ENCODE assay signal across 8 mouse cellular contexts in the genomic region with DNA sequence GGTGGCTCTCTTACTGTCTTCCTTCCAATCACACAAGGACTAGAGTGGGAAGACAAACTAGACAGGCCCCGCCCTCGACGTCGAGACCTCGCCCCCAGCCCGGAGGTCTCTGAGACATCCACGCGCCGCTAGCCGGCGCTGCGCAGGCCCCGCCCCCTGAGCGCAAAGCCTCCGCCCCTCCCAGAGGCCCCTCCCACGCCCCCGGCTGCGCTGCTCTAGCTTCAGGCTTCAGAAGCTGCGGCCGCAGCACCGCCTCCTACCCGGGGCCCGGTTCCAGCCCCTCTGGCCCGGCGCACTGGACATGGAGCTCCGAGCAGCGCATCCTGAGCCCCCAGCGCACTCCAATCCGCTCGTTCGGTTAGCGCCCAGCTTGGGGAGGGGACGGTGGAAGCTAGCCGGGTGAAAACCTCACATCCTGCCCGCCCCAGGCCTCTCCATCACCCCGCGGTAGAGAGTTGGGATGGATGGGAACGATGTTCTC. TPM values are rescaled to one million over a fixed set of nuclear protein-coding genes. Genes with fewer than 3 reads are reported as not detected.
A peak's percentile ranks its signal among the peaks of the same experiment; 100 is the strongest.
DNase-seq lines count a peak whose midpoint lies in the region; ATAC-seq lines count a peak whose summit lies in the region.

A gene (plus strand): TSS at position 225 of the 481 bp plus-strand sequence.

- under 1% methylated on average over 38 of the region's 38 CpGs for WGBS in hindbrain, embryonic 15.5 days
- WGBS in macrophage (ENCODE audit: missing documents): 2% methylated on average over 38 of the region's 38 CpGs

- peak within 1 kb of the TSS; percentile 50 for H3K27ac ChIP-seq in hindbrain, embryonic 15.5 days (replicated peaks)
- H3K27ac ChIP-seq in macrophage: peak within 1 kb of the TSS; percentile 58

- no peaks in the 10 kb centered on the region for H3K27me3 ChIP-seq in hindbrain, embryonic 15.5 days

- H3K9me3 ChIP-seq in hindbrain, embryonic 15.5 days: no peaks in the 10 kb centered on the region

- H3K4me1 ChIP-seq in hindbrain, embryonic 15.5 days (replicated peaks): peaks cover 52% of the 10 kb centered on the region

- H3K36me3 ChIP-seq in hindbrain, embryonic 15.5 days: no peaks in the 10 kb centered on the region
- no peaks in the 10 kb centered on the region for H3K36me3 ChIP-seq in macrophage (ENCODE audit: inconsistent target)

- DNase-seq in ZHBTc4 (ENCODE audit: low read depth, low spot score): peak; percentile 99
- peak; percentile 74 to 90 for DNase-seq in cerebellum, postnatal 4 days (ENCODE audit: low spot score in 2 of 2)
- peak; percentile 90 for DNase-seq in gastrocnemius, adult 18-20 months (ENCODE audit: low spot score)
- DNase-seq in left cerebral cortex, adult 18-20 months (ENCODE audit: low spot score in 2 of 2): peak; percentile 86 to 91
- peak; percentile 93 for DNase-seq in right cerebral cortex, adult 18-20 months
- DNase-seq in urinary bladder, adult 2 months (ENCODE audit: low spot score): peak; percentile 62

- peak within 1 kb of the TSS; percentile 70 for H3K4me2 ChIP-seq in hindbrain, embryonic 15.5 days

- H3K79me2 ChIP-seq in macrophage (ENCODE audit: inconsistent target): peaks cover 25% of the 10 kb centered on the region

- peak within 1 kb of the TSS; percentile 65 for H3K9ac ChIP-seq in hindbrain, embryonic 15.5 days

- H3K4me3 ChIP-seq in hindbrain, embryonic 15.5 days: peak within 1 kb of the TSS; percentile 60
- H3K4me3 ChIP-seq in macrophage (ENCODE audit: inconsistent target): peak within 1 kb of the TSS; percentile 75

- peak; percentile 83 for ATAC-seq in hindbrain, embryonic 15.5 days (ENCODE audit: low FRiP score, low read depth)

RNA-seq across cellular contexts. Expression of the gene that starts here (rescaled TPM):
- 10 to 100 TPM; 13.5 to 19.8 TPM for total RNA-seq in gastrocnemius, adult 18-20 months (2021)
- polyA plus RNA-seq in hindbrain, embryonic 15.5 days (2015; fragmentation: Nextera tagmentation; extraction: Ambion mirVana): 41.2 and 41.9 TPM in 2 replicates
- 10 to 100 TPM; 40.6 TPM for total RNA-seq in left cerebral cortex, adult 18-20 months (2021)
- 100 to 1,000 TPM in 2 of 26 experiments, 10 to 100 TPM in 24; 17.3 to 114 (median 35.7) TPM for total RNA-seq in macrophage (2018; cell fraction: chromatin; rRNA removed)
- 10 to 100 TPM; 19.7 to 54.7 (median 39.3) TPM for total RNA-seq in macrophage (2018; cell fraction: cytosol; rRNA removed)
- total RNA-seq in macrophage (2018; cell fraction: nucleus; rRNA removed): 100 to 1,000 TPM in 2 of 26 experiments, 10 to 100 TPM in 24; 25.3 to 122 (median 46.9) TPM
- polyA plus RNA-seq in macrophage (2018): 30.1 to 43.5 TPM (median 34.6 TPM) in 3 replicates
- polyA plus RNA-seq in urinary bladder, adult 2 months (2012; rRNA removed): 13.3 and 16.1 TPM in 2 replicates

Comparison
In these comparisons a context has a peak if more than half of its experiments do, and no peak if none do; other contexts are left out.
1. Peak in every context shown above with its lines: DNase-seq, ATAC-seq, H3K4me3 ChIP-seq and H3K27ac ChIP-seq.